Mouse (Mus musculus) left cerebral cortex, postnatal 25 days (tissue): Measurements from ENCODE around the gene Sprr2b. TPM values are rescaled to one million over a fixed set of nuclear protein-coding genes. Genes with fewer than 3 reads are reported as not detected.
"Not testable (repeated sequence)": the region's sequence is repeated elsewhere in the genome, so short reads cannot be mapped to it uniquely, and the experiment has no call there.

Source experiments
- DNase-seq, 2 experiments: peaks; one replicate each; pipeline ENCODE4 v3.0.0; 2022; ENCODE audit warnings: low spot score in 2 of 2, mixed read lengths in 1 of 2
- intact Hi-C: fragments of 180-260 bp; cut with DNase I; formaldehyde crosslinking; loops from one replicate; pipeline ENCODE4 v1.15.1; 2025
- total RNA-seq, 2 experiments: library from RNA; stranded (reverse); gene quantifications; 2 replicates each; pipeline ENCODE4 v1.2.3; 2021

Sprr2b gene
- total RNA-seq: not detected

DNA sequence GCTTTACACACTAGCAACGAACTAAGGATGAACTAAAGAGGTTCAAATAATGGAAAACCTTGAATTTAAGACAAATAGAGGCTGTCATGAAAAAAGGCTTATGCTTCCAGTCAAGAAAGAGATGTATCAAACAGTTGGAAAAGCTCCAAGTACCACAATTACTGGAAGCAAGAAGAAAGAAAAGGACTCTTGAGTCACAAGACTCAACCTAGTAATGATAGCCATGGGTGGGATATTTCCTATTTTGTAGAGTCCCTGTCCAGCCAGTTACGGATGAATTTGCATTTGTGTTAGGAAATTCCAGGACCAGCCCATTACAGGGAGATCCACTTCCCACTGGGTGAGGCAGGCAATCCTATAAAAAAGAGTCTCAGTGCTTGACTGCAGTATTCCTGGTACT, at the start of gene Sprr2b:
Sprr2b (plus strand) TSS at position 301 of the 400 bp plus-strand sequence.
- intact Hi-C loops: no loop called here
- no peak for DNase-seq

DNA sequence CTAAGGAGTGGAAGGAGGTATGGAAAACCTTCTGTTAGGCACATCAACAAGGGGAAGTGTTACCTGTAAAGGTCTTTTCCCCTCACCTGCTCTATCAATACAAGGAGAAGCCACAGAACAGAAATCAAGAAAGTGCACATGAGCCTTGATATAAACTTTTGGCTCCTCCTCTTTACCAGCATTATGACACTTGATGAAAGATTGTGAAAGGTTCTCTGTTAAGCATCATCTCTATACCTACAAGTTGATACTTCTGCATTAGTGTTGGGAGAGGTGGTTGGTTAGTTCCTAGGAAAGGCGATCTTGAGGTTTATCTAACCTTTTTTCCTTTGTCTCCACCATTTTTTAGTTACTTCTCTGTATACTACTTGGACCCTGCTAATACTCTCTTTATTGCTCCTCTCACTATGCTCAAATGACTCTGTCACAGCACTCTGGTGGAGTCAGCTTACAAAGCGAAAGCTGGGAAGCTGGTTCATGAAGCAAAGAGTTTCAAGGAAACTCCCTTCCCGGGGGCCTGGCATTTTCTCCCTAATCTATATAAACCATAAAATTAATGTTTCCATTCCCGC, 44.9 kb upstream of the Sprr2b start:
- intact Hi-C loops: not testable (repeated sequence)

GRCm38 (mm10) chr3:92273504-92273903, 42.9 kb upstream of the Sprr2b start:
- DNase-seq, intact Hi-C loops: not testable (repeated sequence)

More for the DNA sequence above, 44.9 kb upstream of the Sprr2b start:
- not testable (repeated sequence) for DNase-seq

GRCm38 (mm10) chr3:92274018-92274417, 42.4 kb upstream of the Sprr2b start:
- DNase-seq, intact Hi-C loops: not testable (repeated sequence)

- intact Hi-C loops, DNase-seq: not testable (repeated sequence)
Measured at GRCm38 (mm10) chr3:92279663-92280062, 36.8 kb upstream of the Sprr2b start.

GRCm38 (mm10) chr3:92280963-92281606, 35.3 kb upstream of the Sprr2b start:
- intact Hi-C loops, DNase-seq: not testable (repeated sequence)

GRCm38 (mm10) chr3:92285101-92285500, 31.3 kb upstream of the Sprr2b start, which contains the start of gene Sprr2a3:
TSS of gene Sprr2a3 (plus strand) at chr3:92285417.
- DNase-seq, intact Hi-C loops: not testable (repeated sequence)

DNA sequence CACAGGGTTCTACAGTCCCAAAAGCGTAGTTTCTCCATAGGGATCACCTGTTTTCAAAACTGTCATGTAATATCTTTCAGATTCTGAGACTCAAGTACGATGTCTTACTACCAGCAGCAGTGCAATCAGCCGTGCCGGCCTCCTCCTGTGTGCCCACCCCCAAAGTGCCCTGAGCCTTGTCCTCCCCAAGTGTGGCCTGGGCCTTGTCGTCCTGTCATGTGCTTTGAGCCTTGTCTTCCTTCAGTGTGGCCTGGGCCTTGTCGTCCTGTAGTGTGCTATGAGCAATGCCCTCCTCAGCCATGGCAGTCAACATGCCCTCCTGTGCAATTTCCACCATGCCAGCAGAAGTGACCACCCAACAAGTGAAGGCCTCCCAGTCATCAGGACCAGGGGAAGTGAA, 27.9 kb upstream of the Sprr2b start:
- intact Hi-C loops, DNase-seq: not testable (repeated sequence)

GRCm38 (mm10) chr3:92307406-92307805, 9.0 kb upstream of the Sprr2b start:
- no peak for DNase-seq
- intact Hi-C loops: no loop called here

DNA sequence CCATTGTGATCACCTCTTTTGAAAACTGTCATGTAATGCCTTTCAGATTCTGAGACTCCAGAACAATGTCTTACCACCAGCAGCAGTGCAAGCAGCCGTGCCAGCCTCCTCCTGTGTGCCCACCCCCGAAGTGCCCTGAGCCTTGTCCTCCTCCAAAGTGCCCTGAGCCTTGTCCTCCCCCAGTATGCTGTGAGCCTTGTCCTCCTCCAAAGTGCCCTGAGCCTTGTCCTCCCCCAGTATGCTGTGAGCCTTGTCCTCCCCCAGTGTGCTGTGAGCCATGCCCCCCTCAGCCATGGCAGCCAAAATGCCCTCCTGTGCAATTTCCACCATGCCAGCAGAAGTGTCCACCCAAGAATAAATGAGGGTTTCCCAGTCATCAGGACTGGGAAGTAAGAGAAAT, 964 bp downstream of the Sprr2b start:
- DNase-seq: no peak
- intact Hi-C loops: no loop called here

DNA sequence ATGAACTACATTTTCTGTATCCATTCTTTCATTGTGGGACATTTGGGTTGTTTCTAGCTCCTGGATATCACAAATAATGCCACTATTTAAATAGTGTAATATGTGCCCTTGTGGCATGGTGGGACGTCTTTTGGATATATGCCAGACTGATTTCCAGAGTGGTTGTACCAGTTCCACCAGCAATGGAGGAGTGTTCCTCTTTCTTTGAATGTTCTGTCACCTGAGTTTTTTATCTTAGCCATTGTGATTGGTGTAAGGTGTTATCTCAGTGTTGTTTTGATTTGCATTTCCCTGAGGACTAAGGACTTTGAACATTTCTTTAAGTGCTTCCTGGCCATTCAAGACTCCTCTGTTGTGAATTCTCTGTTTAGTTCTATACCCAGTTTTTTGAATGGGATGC, 19.9 kb downstream of the Sprr2b start:
- DNase-seq: no peak

GRCm38 (mm10) chr3:92338840-92339239, 22.4 kb downstream of the Sprr2b start, which contains the start of gene Sprr2d:
TSS of gene Sprr2d (plus strand) at chr3:92339140.
- DNase-seq: no peak
- intact Hi-C loops: no loop called here

More for the DNA sequence above, 19.9 kb downstream of the Sprr2b start:
- intact Hi-C loops: no loop called here

DNA sequence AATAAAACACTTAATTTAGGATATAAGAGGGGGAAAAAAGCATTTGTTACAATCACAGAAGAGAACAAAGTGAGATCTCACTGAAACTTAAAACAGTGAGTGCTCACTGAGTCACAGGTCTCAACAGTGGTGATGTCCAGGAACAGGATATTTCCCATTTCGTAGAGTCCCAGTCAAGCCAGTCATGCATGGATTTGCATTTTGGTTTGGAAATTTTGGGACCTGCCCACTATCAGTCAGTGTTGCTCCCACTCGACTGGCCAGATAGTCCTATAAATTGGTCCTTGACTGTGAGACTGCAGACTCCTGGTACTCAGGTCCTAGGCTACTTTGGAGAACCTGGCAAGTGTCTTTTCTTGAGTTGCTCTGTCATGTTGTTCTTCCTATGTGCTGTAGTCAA, 35.4 kb downstream of the Sprr2b start, which contains the start of gene Sprr2e:
Sprr2e (plus strand) TSS at position 301 of the 400 bp plus-strand sequence.
- intact Hi-C loops: no loop called here
- no peak for DNase-seq

- DNase-seq: no peak
- intact Hi-C loops: no loop called here
Measured at GRCm38 (mm10) chr3:92361619-92362018, 45.2 kb downstream of the Sprr2b start.

DNA sequence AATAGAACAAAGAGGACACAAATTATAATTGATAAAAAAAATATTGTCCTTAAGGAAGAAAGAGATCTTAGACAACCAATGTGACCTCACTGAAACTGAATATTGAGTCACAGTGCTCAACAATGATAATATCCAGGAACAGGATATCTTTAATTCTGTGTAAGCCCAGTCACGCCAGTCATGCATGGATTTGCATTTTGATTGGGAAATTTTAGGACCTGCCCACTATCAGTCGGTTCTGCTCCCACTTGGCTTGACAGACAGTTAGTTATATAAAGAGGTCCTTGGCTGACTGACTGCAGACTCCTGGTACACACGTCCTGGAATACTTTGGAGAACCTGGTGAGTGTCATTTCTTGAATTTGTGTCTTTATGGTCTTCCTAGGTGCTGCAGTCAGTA, 48.5 kb downstream of the Sprr2b start, which contains the start of gene Sprr2f:
Sprr2f (plus strand) TSS at position 301 of the 400 bp plus-strand sequence.
- intact Hi-C loops: no loop called here
- DNase-seq: no peak

Other genes starting within 250 kb of the Sprr2b start
- 1 to 10 TPM; 1.8 to 2.3 TPM for gene Lor, start 233.5 kb upstream of the Sprr2b start, total RNA-seq
- not detected for gene Prr9, start 192.7 kb upstream of the Sprr2b start, total RNA-seq
- gene Lelp1, start 173.9 kb upstream of the Sprr2b start, total RNA-seq: not detected
- gene Sprr2a1, start 100.8 kb upstream of the Sprr2b start, total RNA-seq: not detected
- not detected for gene Sprr2a2, start 100.7 kb upstream of the Sprr2b start, total RNA-seq
- not detected for gene Sprr2a3, start 31.2 kb upstream of the Sprr2b start, total RNA-seq
- not detected for gene Sprr2d, start 22.5 kb downstream of the Sprr2b start, total RNA-seq
- not detected for gene Sprr2e, start 35.5 kb downstream of the Sprr2b start, total RNA-seq
- not detected for gene Sprr2f, start 48.6 kb downstream of the Sprr2b start, total RNA-seq
- gene Sprr2h, start 69.1 kb downstream of the Sprr2b start, total RNA-seq: not detected
- gene Sprr2i, start 91.4 kb downstream of the Sprr2b start, total RNA-seq: not detected
- not detected for gene Sprr2j-ps, start 101.5 kb downstream of the Sprr2b start, total RNA-seq
- gene Gm9774, start 112.8 kb downstream of the Sprr2b start, total RNA-seq: 1 to 10 TPM; 3.5 to 3.9 TPM
- not detected for gene Sprr2k, start 116.0 kb downstream of the Sprr2b start, total RNA-seq
- gene Sprr1b, start 122.2 kb downstream of the Sprr2b start, total RNA-seq: not detected
- gene Sprr3, start 142.1 kb downstream of the Sprr2b start, total RNA-seq: not detected
- not detected for gene Sprr1a, start 169.3 kb downstream of the Sprr2b start, total RNA-seq
- not detected for gene Sprr4, start 183.9 kb downstream of the Sprr2b start, total RNA-seq
- not detected for gene 2310046K23Rik, start 217.9 kb downstream of the Sprr2b start, total RNA-seq